Mouse (Mus musculus) thymus, postnatal 36 days (tissue): ENCODE measurements around the gene Ccdc7b.
"Not testable (repeated sequence)": the region's sequence is repeated elsewhere in the genome, so short reads cannot be mapped to it uniquely, and the experiment has no call there.

Experiments used
- DNase-seq, 2 experiments: peaks; one replicate each; pipeline ENCODE4 v3.0.0; 2022; ENCODE audit warnings: mixed read lengths in 2 of 2

Ccdc7b gene

GRCm38 (mm10) chr8:129066834-129067233 lies at the start of gene Ccdc7b:
TSS of gene Ccdc7b (plus strand) at chr8:129067134.
- DNase-seq: not testable (repeated sequence)

DNA sequence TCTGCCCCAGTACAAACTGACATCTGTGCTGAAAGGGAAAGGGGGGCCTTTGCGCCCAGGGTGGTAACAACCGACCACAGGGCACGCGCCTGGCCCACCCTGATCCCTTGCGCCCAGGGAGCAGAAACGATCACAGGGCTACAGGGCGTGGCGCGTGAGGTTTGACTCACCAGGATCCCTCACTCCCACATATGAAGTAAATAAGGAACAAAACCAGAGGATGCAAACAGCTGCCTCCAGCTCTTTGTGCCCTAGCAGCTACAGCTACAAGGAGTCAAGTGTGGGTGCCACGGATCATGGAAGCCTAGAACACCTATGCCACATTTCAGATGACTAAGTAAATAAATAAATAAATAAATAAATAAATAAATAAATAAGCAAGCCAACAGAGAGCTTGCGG lies 1.5 kb upstream of the Ccdc7b start, which contains the start of gene Ccdc7a:
Ccdc7a (minus strand) TSS at position 101 of the 400 bp plus-strand sequence.
- DNase-seq: not testable (repeated sequence)

GRCm38 (mm10) chr8:129115761-129116160 lies 48.8 kb downstream of the Ccdc7b start:
- not testable (repeated sequence) for DNase-seq

GRCm38 (mm10) chr8:129131561-129131960 lies 64.6 kb downstream of the Ccdc7b start, which contains the start of gene Gm10999:
TSS of gene Gm10999 (minus strand) at chr8:129131661.
- DNase-seq: no peak

- DNase-seq: no peak
Measured at GRCm38 (mm10) chr8:129133475-129133874, 66.5 kb downstream of the Ccdc7b start.
